Comparison of ENCODE assay signal across 8 mouse cellular contexts in genomic region chr1:135154411-135154959, GRCm38 (mm10). TPM values are rescaled to one million over a fixed set of nuclear protein-coding genes. Genes with fewer than 3 reads are reported as not detected.
DNase-seq lines count a peak whose midpoint lies in the region; ATAC-seq lines count a peak whose summit lies in the region.

No protein-coding gene starts in this region.

- no peaks in the 10 kb centered on the region for H3K9me3 ChIP-seq in hindbrain, embryonic 16.5 days (ENCODE audit: control insufficient read depth, low read length)

- peak overlapping the region; percentile 46 for H3K4me2 ChIP-seq in hindbrain, embryonic 16.5 days (ENCODE audit: low read length)

- peak overlapping the region; percentile 11; the same call in 1 of the 2 replicates for H3K4me3 ChIP-seq in hindbrain, embryonic 16.5 days (ENCODE audit: low read length)

- DNase-seq in gastrocnemius, adult 18-20 months (ENCODE audit: low spot score): peak; percentile 82
- DNase-seq in left cerebral cortex, adult 11 months (ENCODE audit: low spot score): peak; percentile 79
- peak; percentile 83 for DNase-seq in lung, postnatal 25 days (ENCODE audit: low spot score)
- peak; percentile 93 for DNase-seq in retina, postnatal 1 day
- peak; percentile 53 for DNase-seq in urinary bladder, postnatal 25 days (ENCODE audit: low spot score)

- peak overlapping the region; percentile 63 for H3K9ac ChIP-seq in hindbrain, embryonic 16.5 days (ENCODE audit: low read depth, low read length)

- H3K4me1 ChIP-seq in hindbrain, embryonic 16.5 days (ENCODE audit: control insufficient read depth, insufficient read depth, low read depth, low read length): peaks cover 29% of the 10 kb centered on the region

- WGBS in hindbrain, embryonic 16.5 days: 1% methylated on average over 14 of the region's 14 CpGs

- peaks cover 18% of the 10 kb centered on the region for H3K36me3 ChIP-seq in hindbrain, embryonic 16.5 days (ENCODE audit: control insufficient read depth, insufficient read depth, low read length)

- peak overlapping the region; percentile 86 for H3K27ac ChIP-seq in hindbrain, embryonic 16.5 days (ENCODE audit: low read depth, low read length)

- ATAC-seq in activated CD4-positive, CD25-positive, alpha-beta regulatory T cell, adult 4 months: peak; percentile 80
- ATAC-seq in common myeloid progenitor, adult 5-6 weeks (replicated peaks; ENCODE audit: low read depth, poor library complexity, severe bottlenecking): peak; percentile 94
- peak; percentile 37 for ATAC-seq in hindbrain, embryonic 16.5 days

- H3K27me3 ChIP-seq in hindbrain, embryonic 16.5 days (replicated peaks; ENCODE audit: control insufficient read depth, insufficient read depth, low read length): no peaks in the 10 kb centered on the region

RNA-seq across cellular contexts. Expression of gene Arl8a, which starts 7.9 kb away (rescaled TPM):
- polyA plus RNA-seq in activated CD4-positive, CD25-positive, alpha-beta regulatory T cell, adult 4 months (2017; shearing (Covaris generic)): 10 to 100 TPM; 10.3 to 10.6 TPM
- total RNA-seq in common myeloid progenitor, adult 5-6 weeks (2017): 16.2 and 16.4 TPM in 2 replicates
- total RNA-seq in gastrocnemius, adult 18-20 months (2021): 10 to 100 TPM; 17.4 to 22.5 TPM
- polyA plus RNA-seq in hindbrain, embryonic 16.5 days (2015; fragmentation: Nextera tagmentation; extraction: Ambion mirVana): 329 and 392 TPM in 2 replicates

RNA-seq across cellular contexts. Expression of gene Gpr37l1, which starts 13.0 kb away (rescaled TPM):
- polyA plus RNA-seq in activated CD4-positive, CD25-positive, alpha-beta regulatory T cell, adult 4 months (2017; shearing (Covaris generic)): not detected
- total RNA-seq in common myeloid progenitor, adult 5-6 weeks (2017): not detected in 2 replicates
- total RNA-seq in gastrocnemius, adult 18-20 months (2021): under 1 TPM; 0.46 to 0.55 TPM
- polyA plus RNA-seq in hindbrain, embryonic 16.5 days (2015; fragmentation: Nextera tagmentation; extraction: Ambion mirVana): 2.7 and 6.1 TPM in 2 replicates

RNA-seq across cellular contexts. Expression of gene Ptpn7, which starts 22.0 kb away (rescaled TPM):
- polyA plus RNA-seq in activated CD4-positive, CD25-positive, alpha-beta regulatory T cell, adult 4 months (2017; shearing (Covaris generic)): 100 to 1,000 TPM; 155 to 193 TPM
- total RNA-seq in common myeloid progenitor, adult 5-6 weeks (2017): 92.4 and 105 TPM in 2 replicates
- total RNA-seq in gastrocnemius, adult 18-20 months (2021): under 1 TPM; 0.07 to 0.14 TPM
- 0.24 and 0.30 TPM in 2 replicates for polyA plus RNA-seq in hindbrain, embryonic 16.5 days (2015; fragmentation: Nextera tagmentation; extraction: Ambion mirVana)

RNA-seq across cellular contexts. Expression of gene Lgr6, which starts 49.4 kb away (rescaled TPM):
- not detected for polyA plus RNA-seq in activated CD4-positive, CD25-positive, alpha-beta regulatory T cell, adult 4 months (2017; shearing (Covaris generic))
- total RNA-seq in common myeloid progenitor, adult 5-6 weeks (2017): 0.05 TPM in 1 of 2 replicates, not detected in the other
- under 1 TPM; 0.11 to 0.57 TPM for total RNA-seq in gastrocnemius, adult 18-20 months (2021)
- polyA plus RNA-seq in hindbrain, embryonic 16.5 days (2015; fragmentation: Nextera tagmentation; extraction: Ambion mirVana): 1.4 and 1.7 TPM in 2 replicates

Comparison
In these comparisons a context has a peak if more than half of its experiments do, and no peak if none do; other contexts are left out.
1. Peak in every context shown above with its lines: DNase-seq, ATAC-seq, H3K4me3 ChIP-seq and H3K27ac ChIP-seq.
2. ATAC-seq: peak in every context shown above with its lines; median percentile 94 in common myeloid progenitor, adult 5-6 weeks; 80 in activated CD4-positive, CD25-positive, alpha-beta regulatory T cell, adult 4 months; 37 in hindbrain, embryonic 16.5 days.
3. RNA of gene Ptpn7, which starts 22.0 kb away (total RNA-seq): 92.4 to 105 TPM in common myeloid progenitor, adult 5-6 weeks; 0.07 to 0.14 TPM in gastrocnemius, adult 18-20 months; every median in the first group is over 10 times any median in the second.